Mouse (Mus musculus) G1E (cell line): ENCODE results near the gene Olfr1272.

ENCODE experiments used
- CTCF ChIP-seq: IDR thresholded peaks from 2 replicates; pipeline ENCODE4 v1.5.1; 2012; ENCODE audit warnings: low read depth, low read length, inconsistent platforms, mixed read lengths
- POLR2AphosphoS5 ChIP-seq: IDR thresholded peaks from 2 replicates; pipeline ENCODE4 v1.6.1; 2012; ENCODE audit warnings: low read depth, low read length, inconsistent platforms; ENCODE audit not compliant: insufficient replicate concordance
- TAL1 ChIP-seq: conservative IDR thresholded peaks from 2 replicates; pipeline ENCODE4 v1.6.1; 2012; ENCODE audit warnings: low read depth, low read length, inconsistent platforms, mixed read lengths

- TF ChIP-seq CTCF (no peak), POLR2AphosphoS5 (no peak), TAL1 (no peak)
These were observed 21.7 kb downstream of the Olfr1272 start, which contains the start of gene Olfr1271 for GRCm38 (mm10) chr2:90270932-90271331.
